Mouse (Mus musculus) G1E (cell line): ENCODE results near the gene Jph3. TPM values are rescaled to one million over a fixed set of nuclear protein-coding genes. Genes with fewer than 3 reads are reported as not detected.

Experiments
- ATAC-seq: 2 replicates; pipeline ENCODE4 v1.8.0; 2016; ENCODE audit warnings: mild to moderate bottlenecking; ENCODE audit not compliant: insufficient number of reproducible peaks, poor library complexity, low FRiP score, severe bottlenecking; ENCODE audit errors: extremely low read depth
- DNase-seq: peaks from one replicate; pipeline ENCODE4 v3.0.0; 2012; ENCODE audit warnings: low spot score
- H3K27me3 ChIP-seq: 2 replicates; pipeline ENCODE4 v1.6.1; 2012; ENCODE audit warnings: mild to moderate bottlenecking, low read length, inconsistent platforms; ENCODE audit not compliant: insufficient read depth
- H3K36me3 ChIP-seq: replicated peaks from 2 replicates; pipeline ENCODE3; 2012; ENCODE audit warnings: mild to moderate bottlenecking, inconsistent platforms
- H3K4me1 ChIP-seq: 2 replicates; pipeline ENCODE4 v1.6.1; 2012; ENCODE audit warnings: low read depth, low read length, inconsistent platforms, mixed read lengths; ENCODE audit not compliant: insufficient read depth
- H3K4me3 ChIP-seq: 2 replicates; pipeline ENCODE4 v1.5.1; 2012; ENCODE audit warnings: low read depth, mild to moderate bottlenecking, inconsistent platforms, low read length, moderate library complexity, mixed read lengths
- H3K9me3 ChIP-seq: replicated peaks from 2 replicates; pipeline ENCODE4 v1.6.1; 2012; ENCODE audit warnings: inconsistent platforms
- CTCF ChIP-seq: IDR thresholded peaks from 2 replicates; pipeline ENCODE4 v1.5.1; 2012; ENCODE audit warnings: low read depth, low read length, inconsistent platforms, mixed read lengths
- GATA1 ChIP-seq: IDR thresholded peaks from 2 replicates; pipeline ENCODE4 v1.6.1; 2012; ENCODE audit warnings: borderline replicate concordance, low read length, inconsistent platforms, mixed read lengths
- GATA2 ChIP-seq: IDR thresholded peaks from 2 replicates; pipeline ENCODE4 v1.6.1; 2012; ENCODE audit warnings: low read depth, low read length, inconsistent platforms, borderline replicate concordance
- POLR2AphosphoS5 ChIP-seq: IDR thresholded peaks from 2 replicates; pipeline ENCODE4 v1.6.1; 2012; ENCODE audit warnings: low read depth, low read length, inconsistent platforms; ENCODE audit not compliant: insufficient replicate concordance
- TAL1 ChIP-seq: conservative IDR thresholded peaks from 2 replicates; pipeline ENCODE4 v1.6.1; 2012; ENCODE audit warnings: low read depth, low read length, inconsistent platforms, mixed read lengths
- polyA plus RNA-seq: library from polyadenylated mRNA; stranded (reverse); fragments of >175 nt; gene quantifications from 2 replicates; pipeline ENCODE4 v1.2.3, GENCODE M21; 2012
- total RNA-seq, 2 experiments: library from RNA; stranded (forward) in 1 of 2; stranded (reverse) in 1 of 2; fragments of 200-1000 nt in 1 of 2; fragments of >200 nt in 1 of 2; fragmentation: Nextera tagmentation in 1 of 2; gene quantifications; 2 replicates each; pipeline ENCODE4 v1.2.3; 2014 to 2017

Gene Jph3
- total and polyA plus RNA-seq, 3 experiments, result 3.3 TPM; not detected in 2

DNA sequence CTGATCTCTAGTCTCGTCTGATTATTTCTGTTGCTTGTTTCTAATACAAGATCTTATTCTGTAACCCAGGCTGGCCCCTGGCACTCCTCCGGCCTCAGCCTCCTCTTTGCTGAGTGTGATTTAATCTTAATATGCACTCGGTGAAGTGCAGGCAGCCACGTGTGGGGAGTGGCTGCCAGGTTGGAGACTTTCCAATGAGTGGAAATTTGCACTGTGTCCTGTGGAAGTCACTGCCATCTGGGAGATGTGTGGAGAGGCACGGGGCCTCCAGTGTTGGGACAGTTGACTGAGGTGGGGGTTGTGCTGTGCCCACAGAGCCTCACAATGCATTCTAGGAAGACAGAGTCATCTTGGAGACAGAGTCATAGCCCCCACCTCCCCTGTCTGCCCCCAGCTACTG lies 53.1 kb downstream of the Jph3 start:
- DNase-seq, result no peak
- Histone ChIP-seq H3K4me1 (no peaks in the 10 kb centered on the region), H3K27me3 (peaks cover 20% of the 10 kb centered on the region; the same call in 1 of the 2 replicates), H3K9me3 (no peaks in the 10 kb centered on the region), H3K4me3 (no peak overlapping the region), H3K36me3 (no peaks in the 10 kb centered on the region)
- no peak for ATAC-seq
- TF ChIP-seq GATA1, result no peak

DNA sequence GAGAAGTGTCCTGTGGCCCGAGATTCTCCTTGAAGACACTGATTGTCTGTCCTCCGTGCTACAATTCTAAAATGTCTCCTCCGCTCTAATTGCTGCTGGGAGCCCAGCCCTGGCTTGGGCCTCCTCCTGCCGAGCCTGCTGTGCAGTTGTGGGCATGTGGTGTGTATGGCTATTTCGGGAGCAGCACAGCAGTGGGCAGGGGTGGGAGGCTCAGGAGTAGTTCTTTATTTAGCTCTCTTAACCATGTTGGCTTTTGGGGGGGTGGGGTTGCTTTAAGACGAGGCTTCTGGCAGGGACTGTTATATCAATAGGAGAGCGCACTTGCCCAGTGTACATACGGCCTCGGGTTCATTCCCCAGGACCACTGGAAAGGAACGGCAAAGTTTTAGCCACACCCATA lies 57.1 kb downstream of the Jph3 start:
- TF ChIP-seq CTCF (no peak), TAL1 (no peak), GATA2 (no peak), POLR2AphosphoS5 (no peak), GATA1 (no peak)
- H3K27me3 ChIP-seq, result peaks cover 22% of the 10 kb centered on the region; the same call in 1 of the 2 replicates
- ATAC-seq (no peak), DNase-seq (no peak)
- H3K4me3 ChIP-seq, result no peak overlapping the region
- no peaks in the 10 kb centered on the region; the same call in 1 of the 2 replicates for H3K4me1 ChIP-seq
- no peaks in the 10 kb centered on the region for H3K9me3 ChIP-seq
- no peaks in the 10 kb centered on the region for H3K36me3 ChIP-seq

DNA sequence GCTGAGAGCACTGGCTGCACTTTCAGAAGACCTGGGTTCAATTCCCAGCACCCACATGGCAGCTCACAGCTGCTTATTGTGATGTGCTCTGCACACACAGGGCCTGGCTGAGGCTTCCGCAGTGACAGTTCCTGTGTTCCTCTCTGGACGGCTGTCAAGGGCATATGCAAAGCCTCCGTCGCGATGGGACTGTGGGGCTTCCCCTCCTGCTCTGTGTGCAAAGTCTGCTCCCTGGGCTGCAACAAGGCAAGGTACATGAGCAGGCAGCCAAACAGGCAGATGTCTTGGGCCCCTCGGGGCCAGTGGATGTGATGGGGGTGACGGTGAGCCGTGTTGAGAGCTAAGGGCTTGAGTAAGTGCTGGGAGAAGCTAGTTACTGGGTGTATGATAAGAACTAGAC lies 59.4 kb downstream of the Jph3 start:
- Histone ChIP-seq H3K4me1 (no peaks in the 10 kb centered on the region; the same call in 1 of the 2 replicates), H3K36me3 (no peaks in the 10 kb centered on the region), H3K9me3 (no peaks in the 10 kb centered on the region), H3K4me3 (no peak overlapping the region), H3K27me3 (peaks cover 19% of the 10 kb centered on the region; the same call in 1 of the 2 replicates)
- no peak for TF ChIP-seq POLR2AphosphoS5
- TF ChIP-seq CTCF, result no peak
- TF ChIP-seq GATA1, result no peak
- no peak for TF ChIP-seq GATA2
- TF ChIP-seq TAL1, result no peak
- no peak for DNase-seq
- no peak for ATAC-seq

DNA sequence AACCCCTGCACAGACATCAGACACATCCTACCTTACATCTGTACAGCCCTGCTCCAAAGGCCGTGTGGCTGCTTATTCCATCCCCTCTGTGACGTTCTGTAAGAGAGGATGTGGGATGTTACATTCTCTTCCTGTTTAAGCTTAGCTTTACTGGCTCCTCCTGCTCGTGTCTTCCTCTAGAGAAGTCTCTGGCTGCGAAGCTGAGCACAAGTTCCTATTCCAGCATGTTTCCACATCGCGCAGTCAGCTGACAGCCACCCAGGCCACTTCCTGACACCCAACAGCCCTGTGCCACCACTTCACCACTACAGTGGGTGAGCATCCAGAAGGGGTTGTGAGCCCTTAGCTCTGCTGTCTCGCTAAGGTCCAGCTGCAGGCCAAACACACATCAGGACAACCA lies 62.7 kb downstream of the Jph3 start:
- peaks cover 30% of the 10 kb centered on the region for H3K36me3 ChIP-seq
- DNase-seq (no peak), ATAC-seq (no peak)
- H3K4me3 ChIP-seq, result no peak overlapping the region
- no peaks in the 10 kb centered on the region for H3K9me3 ChIP-seq
- H3K27me3 ChIP-seq, result peaks cover 8% of the 10 kb centered on the region; the same call in 1 of the 2 replicates
- no peaks in the 10 kb centered on the region; the same call in 1 of the 2 replicates for H3K4me1 ChIP-seq
- TF ChIP-seq GATA1, result no peak
- TF ChIP-seq TAL1, result no peak
- no peak for TF ChIP-seq GATA2
- TF ChIP-seq CTCF, result no peak
- TF ChIP-seq POLR2AphosphoS5, result no peak

DNA sequence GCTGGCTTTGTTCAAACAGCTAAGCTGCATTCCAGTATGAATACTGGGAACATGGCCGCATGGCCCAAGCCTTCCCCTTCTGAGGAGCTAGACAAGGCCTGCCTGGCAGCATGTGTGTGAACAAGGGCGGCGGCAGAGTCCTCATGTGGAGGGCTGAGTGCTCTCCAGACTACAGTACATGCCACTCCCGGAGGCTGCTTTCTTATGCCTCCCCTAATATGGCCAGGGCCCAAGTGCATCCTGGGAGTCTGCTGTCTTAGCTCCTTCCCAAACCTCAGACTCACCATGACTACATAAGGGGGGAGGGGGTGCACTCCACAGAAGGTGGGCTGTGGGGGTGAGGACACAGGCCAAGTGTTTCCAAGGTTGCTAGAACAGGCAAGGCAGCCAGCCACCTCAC lies 63.2 kb downstream of the Jph3 start:
- Histone ChIP-seq H3K9me3 (no peaks in the 10 kb centered on the region), H3K27me3 (peaks cover 8% of the 10 kb centered on the region; the same call in 1 of the 2 replicates), H3K4me3 (no peak overlapping the region), H3K36me3 (peaks cover 35% of the 10 kb centered on the region), H3K4me1 (no peaks in the 10 kb centered on the region; the same call in 1 of the 2 replicates)
- no peak for DNase-seq
- ATAC-seq, result no peak
- no peak for TF ChIP-seq GATA1
- TF ChIP-seq TAL1, result no peak
- TF ChIP-seq CTCF, result no peak
- no peak for TF ChIP-seq GATA2
- TF ChIP-seq POLR2AphosphoS5, result no peak

DNA sequence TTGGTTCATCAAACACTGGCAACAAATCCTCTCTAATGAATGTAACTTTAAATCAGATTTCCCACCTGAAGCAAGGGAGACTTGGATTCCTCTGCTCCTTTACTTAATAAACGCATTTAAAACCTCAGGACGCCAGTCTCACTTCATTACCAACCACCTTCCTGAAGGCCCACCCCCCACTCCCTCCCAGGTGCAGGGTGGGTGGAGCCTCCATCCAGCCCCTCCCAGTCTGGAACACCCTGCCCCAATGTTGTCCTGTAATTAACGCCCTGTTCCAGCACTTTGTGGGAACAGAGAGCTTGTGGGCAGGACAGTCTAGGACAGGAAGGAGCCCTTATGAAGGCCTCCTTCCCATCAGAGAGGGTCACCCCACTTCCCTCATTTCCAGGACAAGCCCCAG lies 64.7 kb downstream of the Jph3 start:
- no peak overlapping the region for H3K4me3 ChIP-seq
- H3K27me3 ChIP-seq, result peaks cover 3% of the 10 kb centered on the region; the same call in 1 of the 2 replicates
- H3K36me3 ChIP-seq, result peaks cover 50% of the 10 kb centered on the region
- no peaks in the 10 kb centered on the region for H3K9me3 ChIP-seq
- no peak for ATAC-seq
- DNase-seq, result no peak
- TF ChIP-seq TAL1 (no peak), POLR2AphosphoS5 (no peak)
- H3K4me1 ChIP-seq, result no peaks in the 10 kb centered on the region; the same call in 1 of the 2 replicates

DNA sequence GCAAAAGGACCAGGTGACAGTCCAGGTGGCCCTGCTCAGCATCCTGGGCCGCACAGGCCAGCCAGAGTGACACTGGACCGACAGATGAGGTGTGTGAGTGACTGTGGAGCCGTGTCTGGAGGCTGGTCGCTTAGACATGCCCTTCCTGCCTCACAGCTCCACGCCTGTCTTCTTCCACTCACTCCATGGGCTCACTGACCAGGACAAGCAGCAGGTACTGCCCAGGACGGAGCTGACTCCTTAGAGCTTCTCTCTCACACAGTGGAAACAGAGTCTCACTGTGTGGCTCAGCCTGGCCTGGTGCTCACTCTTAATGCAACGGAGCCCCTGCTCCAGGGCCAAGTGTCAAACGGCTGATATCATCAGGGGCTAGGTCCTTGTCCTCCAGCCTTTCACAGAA lies 66.0 kb downstream of the Jph3 start:
- no peak for ATAC-seq
- H3K36me3 ChIP-seq, result peaks cover 63% of the 10 kb centered on the region
- H3K9me3 ChIP-seq, result no peaks in the 10 kb centered on the region
- H3K4me1 ChIP-seq, result no peaks in the 10 kb centered on the region
- H3K27me3 ChIP-seq, result no peaks in the 10 kb centered on the region
- no peak overlapping the region for H3K4me3 ChIP-seq
- no peak for TF ChIP-seq GATA1
- no peak for TF ChIP-seq POLR2AphosphoS5
- TF ChIP-seq TAL1, result no peak
- no peak for TF ChIP-seq GATA2
- no peak for TF ChIP-seq CTCF
- no peak for DNase-seq

DNA sequence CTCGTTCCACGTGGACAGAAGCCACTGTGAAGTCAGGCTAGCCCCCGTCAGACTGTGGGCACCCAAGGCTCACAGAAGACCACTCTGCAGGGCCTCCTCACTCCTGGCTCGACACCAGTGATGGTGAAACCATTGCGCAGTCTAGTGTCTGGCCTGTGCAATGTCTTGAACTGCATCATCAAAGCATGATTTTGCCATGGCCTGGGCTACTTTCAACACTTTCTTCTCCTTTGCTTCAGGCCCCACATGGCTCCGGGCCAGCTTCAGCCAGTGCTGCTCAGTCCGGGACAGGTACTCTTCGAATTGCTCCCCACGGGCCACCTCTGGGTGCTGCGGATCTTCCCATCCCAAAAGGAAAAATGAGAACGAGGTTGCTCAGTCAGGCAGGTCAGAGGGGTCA lies 67.0 kb downstream of the Jph3 start:
- Histone ChIP-seq H3K4me3 (no peak overlapping the region), H3K36me3 (peaks cover 73% of the 10 kb centered on the region), H3K27me3 (no peaks in the 10 kb centered on the region), H3K9me3 (no peaks in the 10 kb centered on the region), H3K4me1 (no peaks in the 10 kb centered on the region)
- ATAC-seq (no peak), DNase-seq (no peak)
- no peak for TF ChIP-seq POLR2AphosphoS5
- no peak for TF ChIP-seq CTCF
- TF ChIP-seq GATA1, result no peak
- no peak for TF ChIP-seq TAL1
- TF ChIP-seq GATA2, result no peak
